Mouse (Mus musculus) thymus, postnatal 36 days (tissue): Measurements from ENCODE around the gene Fbxl21.

Experiments used
- DNase-seq, 2 experiments: peaks; one replicate each; pipeline ENCODE4 v3.0.0; 2022; ENCODE audit warnings: mixed read lengths in 2 of 2

The Fbxl21 gene

GRCm38 (mm10) chr13:56537026-56537425, 14.8 kb downstream of the Fbxl21 start:
- no peak for DNase-seq

DNA sequence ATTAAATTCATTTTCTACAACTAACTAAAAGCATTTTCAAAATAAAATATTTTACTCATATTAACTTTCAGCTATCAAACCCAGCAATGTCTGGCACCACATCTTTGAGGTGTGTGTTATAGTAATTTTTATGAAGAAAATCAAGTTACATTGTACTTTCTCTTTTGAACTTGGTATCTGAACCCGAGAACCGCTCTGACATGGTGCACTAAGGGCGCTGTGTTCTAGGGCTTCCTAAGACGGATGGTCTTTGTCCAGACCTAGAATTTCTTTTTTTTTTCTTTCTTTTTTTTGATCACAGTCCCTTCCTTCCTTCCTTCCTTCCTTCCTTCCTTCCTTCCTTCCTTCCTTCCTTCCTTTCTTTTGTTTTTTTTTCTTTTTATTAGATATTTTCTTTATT, 17.6 kb downstream of the Fbxl21 start:
- peak; percentile 26 to 31 for DNase-seq

- no peak for DNase-seq
Observed at GRCm38 (mm10) chr13:56543805-56544204, 21.5 kb downstream of the Fbxl21 start.

DNA sequence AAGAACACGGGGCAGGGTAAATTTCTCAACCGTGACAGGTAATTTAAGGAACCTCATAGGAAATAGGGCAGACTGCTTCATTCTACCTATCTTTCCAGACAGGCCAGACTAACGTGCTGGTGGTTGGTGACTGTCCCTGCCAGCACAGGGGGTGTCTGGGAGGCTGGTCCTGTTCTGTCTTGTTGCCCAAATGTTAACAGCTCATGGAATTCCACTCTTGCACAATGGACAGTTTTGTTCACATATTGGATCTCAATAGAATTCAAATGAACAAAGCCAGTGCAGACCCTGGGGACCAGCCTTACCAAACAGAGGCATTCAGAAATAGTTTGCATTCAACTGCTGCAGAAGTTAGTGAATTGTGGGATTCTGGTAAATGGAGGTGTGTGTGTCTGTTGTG, 22.7 kb downstream of the Fbxl21 start:
- DNase-seq: no peak

DNA sequence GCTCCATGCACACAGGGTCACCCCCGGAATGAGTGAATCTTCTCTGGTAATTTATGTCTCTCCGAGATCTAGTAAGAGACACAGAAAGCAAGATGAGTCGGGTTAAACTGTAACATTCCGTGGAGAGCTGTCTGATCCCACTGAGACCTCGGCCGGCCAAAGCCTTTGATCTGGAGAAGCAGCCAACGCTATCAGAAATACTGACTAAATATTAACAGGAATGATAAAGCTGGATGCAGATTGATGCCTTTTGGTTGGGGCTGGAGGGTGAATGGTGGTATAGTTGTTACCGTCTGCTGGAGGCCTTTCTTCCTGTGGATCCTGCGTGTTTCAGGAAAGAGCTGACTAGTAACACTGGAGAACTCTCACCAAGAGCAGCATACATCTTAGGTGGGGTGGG, 26.1 kb downstream of the Fbxl21 start, which contains the start of gene Lect2:
Gene Lect2, minus strand, starts transcription at position 102 of the 400 bp plus-strand sequence.
- DNase-seq: no peak

- DNase-seq: no peak
Observed at GRCm38 (mm10) chr13:56549364-56549763, 27.1 kb downstream of the Fbxl21 start.

DNA sequence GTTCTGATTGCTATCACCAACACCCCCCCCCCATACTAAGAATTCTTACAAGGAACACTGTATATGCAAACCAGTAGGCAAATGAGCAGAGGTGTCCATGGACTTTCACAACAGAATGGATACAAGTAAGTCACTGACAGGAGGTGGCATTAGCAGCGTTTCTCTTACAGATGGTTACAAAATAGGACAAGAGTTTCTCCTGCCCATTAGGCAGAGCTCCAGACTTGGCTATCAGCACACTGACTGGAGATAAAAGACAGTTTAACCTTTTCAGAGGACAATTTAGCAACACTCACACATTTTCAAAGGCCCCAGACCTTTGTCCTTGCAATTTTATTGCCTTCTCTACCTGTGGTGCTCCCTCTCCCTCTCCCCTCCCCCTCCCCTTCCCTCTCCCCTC, 28.3 kb downstream of the Fbxl21 start:
- DNase-seq: no peak

DNA sequence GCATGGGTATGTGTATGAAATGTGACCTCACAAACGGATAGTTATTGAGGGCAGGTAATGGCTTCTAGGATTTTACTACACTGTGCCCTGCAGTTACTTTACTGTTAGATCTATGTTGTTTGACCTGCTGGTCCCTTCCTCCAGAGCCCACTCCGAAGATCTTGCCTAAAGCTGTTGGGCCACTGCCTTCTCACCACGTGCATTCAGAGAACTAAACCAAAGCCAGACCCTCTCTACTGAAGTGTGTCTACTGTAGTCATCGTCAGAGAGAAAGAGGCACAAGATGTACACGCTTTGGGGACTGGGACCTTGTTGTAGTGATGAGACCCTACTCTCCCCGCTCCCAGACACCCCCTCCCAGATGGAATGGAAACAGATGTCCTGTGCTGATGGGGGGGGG, 29.4 kb downstream of the Fbxl21 start:
- no peak for DNase-seq

DNA sequence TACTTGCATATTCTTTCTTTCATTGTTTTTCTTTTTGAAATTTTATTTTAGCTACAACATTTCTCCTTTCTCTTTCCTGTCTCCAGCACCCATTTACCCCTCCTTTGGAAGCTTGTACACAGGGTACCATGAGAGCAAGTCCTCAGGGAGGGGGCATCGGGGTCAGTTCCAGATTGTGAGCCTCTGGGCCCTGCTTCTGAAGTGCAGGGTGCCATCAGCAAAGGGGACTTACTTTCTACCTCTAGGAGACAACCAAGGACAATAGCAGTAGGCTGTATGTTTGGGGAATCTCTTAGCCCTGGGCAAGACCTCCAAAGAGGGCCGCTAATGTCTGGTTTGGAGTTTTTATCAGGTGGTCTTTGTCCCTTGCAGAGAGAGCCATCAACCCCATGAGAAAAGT, 31.7 kb downstream of the Fbxl21 start:
- DNase-seq: no peak

DNA sequence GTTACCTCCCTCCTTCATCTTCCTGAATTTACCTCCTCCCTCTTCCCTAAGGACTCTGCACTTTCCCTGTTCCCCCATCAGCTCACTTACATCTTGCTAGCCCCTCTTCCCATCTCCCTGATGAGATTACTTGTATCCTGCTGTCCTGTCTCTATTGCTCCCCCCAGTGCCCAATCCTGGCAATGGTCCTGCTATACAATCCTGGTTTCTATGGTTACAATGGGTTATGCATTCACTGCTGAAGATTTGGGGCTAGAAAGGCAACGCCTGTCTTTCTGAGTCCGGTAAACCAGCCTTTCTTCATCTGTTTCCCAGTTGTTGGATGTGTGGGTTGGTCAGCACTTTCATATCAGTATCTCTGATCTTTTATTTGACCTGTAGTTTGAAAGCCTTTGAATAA, 32.1 kb downstream of the Fbxl21 start:
- DNase-seq: peak; percentile 39 to 50

DNA sequence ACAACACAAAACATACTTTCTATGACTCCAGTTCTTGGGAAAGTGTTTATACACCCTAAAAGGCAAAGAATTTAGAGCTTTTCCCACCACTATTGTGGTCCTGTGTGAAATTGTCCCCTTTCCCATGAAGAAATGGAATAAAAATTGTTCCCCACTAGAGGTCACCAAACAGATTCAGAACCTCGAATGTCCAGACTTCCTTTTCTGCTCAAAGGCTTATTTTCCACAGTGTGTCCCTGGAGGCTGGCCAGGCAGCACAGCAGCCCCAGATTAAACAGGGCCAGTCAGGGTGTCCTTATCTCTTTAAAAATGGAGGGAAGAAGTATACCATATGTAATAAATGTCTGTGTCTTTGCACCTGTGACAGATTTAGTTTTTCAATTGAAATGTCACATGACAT, 33.7 kb downstream of the Fbxl21 start:
- no peak for DNase-seq

DNA sequence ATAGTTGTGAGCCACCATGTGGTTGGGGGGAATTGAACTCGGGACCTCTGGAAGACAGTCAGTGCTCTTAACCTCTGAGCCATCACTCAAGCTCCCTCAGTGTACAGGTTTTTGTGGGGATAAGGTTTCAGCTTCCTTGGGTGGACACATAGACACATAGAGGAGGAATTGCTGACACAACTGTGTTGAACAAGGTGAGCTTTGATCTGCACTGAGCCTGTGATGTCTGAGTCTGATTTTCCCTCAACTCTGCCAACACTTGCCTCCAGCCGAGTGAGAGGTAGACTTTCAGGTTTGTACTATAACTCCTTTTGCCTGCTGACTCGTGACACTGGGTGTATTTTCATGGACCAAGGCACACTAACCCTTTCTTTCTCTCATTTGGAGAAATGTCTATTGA, 34.4 kb downstream of the Fbxl21 start:
- no peak for DNase-seq

- no peak for DNase-seq
Observed at GRCm38 (mm10) chr13:56558811-56559210, 36.5 kb downstream of the Fbxl21 start.

DNA sequence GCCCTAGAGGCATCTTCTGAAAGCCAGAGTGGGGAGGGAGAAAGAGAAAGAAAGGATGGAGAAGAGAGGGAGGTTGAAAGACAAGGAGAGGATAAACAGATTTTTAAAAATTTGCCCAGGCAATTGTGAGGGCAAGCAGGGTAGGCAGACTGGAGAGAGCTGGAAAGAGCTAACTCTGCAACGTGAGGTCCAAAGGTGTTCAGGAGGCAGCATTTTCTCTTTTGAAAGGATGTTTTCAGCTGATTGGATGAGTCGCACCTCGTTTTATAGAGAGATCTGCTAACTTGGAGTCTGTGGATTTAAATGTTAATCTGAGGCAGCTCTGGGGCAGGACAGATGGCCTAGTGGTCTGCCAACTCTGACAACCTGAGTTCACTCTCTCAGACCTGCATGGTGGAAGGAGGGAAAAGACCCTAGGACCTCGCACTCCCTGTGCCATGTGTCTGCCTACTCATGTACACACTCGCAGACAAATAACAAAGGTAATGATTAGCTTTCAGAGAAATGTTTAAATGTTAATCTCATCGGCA, 37.6 kb downstream of the Fbxl21 start:
- no peak for DNase-seq

GRCm38 (mm10) chr13:56561129-56561528, 38.9 kb downstream of the Fbxl21 start:
- no peak for DNase-seq

DNA sequence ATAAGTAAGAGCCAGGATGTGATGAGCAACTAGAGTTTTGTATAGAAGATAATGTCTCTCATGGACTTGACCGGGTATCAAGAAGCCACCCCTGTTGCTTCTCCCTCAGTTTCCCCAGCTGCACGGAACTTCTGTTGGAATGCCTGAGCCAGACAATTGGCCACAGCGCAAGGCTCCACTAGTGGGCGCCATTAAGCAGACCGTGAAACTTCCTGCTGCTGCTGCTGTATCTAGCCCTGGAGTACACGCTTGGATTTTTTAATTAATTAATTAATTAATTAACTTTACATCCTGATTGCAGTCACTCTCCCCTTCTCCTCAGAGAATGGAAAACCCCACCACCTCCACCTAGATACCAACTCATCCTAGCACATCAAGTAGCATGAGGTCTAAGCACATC, 40.8 kb downstream of the Fbxl21 start:
- DNase-seq: peak; percentile 26 to 27

- no peak for DNase-seq
Observed at GRCm38 (mm10) chr13:56566336-56566735, 44.1 kb downstream of the Fbxl21 start.

DNA sequence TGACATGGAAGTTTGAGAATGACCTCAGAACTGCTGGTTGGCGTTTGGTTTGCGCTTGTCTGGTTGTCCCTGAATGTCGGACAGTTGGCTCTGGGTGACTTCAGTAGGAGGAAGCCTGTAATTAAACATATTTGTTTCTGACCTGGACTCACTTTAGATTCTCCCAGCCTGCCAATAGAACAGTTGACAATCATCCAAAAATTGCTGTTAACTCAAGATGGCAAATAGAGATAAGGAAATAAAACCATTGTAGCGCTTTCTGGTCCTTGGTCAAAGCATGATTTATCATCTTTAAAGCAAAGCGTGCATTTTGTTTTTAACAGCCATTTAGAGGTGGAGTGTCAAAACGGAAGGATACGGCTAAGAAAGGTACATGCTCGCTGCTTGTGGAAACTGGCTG, 49.4 kb downstream of the Fbxl21 start:
- no peak for DNase-seq

DNA sequence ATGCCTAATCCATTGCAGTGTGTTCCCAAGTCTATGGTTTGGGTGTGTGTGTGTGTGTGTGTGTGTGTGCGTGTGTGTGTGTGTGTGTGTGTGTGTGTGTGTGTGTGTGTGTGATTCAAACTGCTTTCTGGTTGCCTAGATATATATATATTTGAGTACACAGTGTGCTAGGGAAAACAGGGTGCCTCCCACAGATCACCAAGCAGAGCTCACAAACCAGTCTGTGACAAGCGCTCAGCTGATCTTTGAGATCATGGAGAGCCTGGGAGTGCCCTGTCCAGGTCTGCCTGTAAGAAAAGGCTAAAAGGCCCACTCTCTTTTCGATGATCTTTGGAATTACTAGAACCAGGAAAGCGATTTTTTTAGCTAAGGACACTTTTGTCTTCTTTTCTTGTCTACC, 52.8 kb downstream of the Fbxl21 start:
- no peak for DNase-seq

DNA sequence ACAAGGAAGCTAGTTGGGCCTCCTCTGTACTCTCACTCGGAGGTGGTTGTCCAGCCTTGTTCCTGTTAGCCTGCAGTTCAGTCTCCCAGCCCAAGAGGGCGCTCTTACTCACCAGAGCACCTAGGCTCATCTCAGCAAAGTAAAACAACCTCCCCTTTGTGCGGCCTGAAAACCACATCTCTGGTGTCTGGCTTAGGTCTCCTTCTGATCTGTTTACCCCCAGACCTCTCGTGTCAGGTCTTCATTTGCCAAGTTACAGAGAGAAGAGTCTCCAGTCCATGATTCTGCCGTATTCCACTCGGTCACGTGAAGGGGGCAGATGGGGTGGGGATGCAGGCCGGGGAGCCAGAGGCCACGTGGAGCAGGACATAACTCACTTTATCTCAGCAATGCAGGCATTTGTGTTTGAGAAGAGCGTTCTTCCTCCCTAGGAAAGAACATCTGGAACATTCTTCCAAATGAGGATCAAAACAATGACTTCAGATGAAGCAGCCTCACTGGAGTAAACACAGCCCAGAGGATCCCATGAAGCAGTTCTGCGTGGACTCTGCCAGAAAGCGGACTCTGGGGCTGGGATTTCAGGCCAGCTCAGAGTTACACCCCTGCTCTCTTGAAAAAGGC, 53.5 kb downstream of the Fbxl21 start:
- peak; percentile 63 to 70 for DNase-seq

- no peak for DNase-seq
Observed at GRCm38 (mm10) chr13:56578097-56578496, 55.8 kb downstream of the Fbxl21 start.

- no peak for DNase-seq
Observed at GRCm38 (mm10) chr13:56580450-56580849, 58.2 kb downstream of the Fbxl21 start.

DNA sequence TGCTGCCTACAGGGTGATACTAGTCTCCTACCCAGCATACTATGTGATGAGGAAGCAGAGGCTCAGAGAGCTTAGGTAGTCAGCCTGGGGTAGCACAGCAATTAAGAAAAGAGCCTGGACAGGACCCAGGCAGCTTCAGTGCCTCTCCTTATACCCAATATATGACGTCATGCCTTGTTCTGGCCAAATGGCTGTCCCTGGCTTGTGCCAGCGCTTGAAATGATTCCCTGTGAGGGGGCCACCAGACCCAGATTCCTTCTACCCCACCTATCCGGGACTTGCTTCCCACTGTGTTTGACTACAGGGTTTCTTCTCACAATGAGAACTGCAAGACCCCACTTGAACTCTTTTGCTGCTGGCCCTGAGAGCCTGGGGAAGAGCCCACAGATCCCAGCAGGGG, 59.2 kb downstream of the Fbxl21 start:
- DNase-seq: no peak

DNA sequence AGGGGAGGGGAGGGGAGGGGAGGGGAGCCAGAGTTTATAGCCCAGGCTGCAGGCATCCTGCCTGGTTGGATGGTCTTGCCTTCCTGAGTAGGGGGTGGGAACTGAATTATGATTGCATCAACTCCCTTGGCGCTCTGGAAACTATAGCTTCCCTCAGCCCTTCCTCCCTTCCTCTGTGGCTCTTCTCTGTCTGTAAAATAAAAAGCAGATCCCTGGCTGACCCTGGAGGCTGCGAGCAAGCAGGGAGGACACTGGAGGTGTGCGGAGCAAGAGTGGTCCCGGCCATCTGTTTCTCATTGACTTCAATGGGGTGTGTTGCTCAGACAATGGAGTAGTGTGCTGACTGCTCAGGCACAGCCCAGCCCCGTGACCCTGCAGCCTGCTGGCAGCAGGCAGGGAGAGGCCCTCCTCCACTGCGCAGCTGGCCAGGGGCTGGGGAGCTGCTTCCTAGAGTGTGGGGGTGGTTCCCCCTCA, 59.7 kb downstream of the Fbxl21 start:
- DNase-seq: no peak

DNA sequence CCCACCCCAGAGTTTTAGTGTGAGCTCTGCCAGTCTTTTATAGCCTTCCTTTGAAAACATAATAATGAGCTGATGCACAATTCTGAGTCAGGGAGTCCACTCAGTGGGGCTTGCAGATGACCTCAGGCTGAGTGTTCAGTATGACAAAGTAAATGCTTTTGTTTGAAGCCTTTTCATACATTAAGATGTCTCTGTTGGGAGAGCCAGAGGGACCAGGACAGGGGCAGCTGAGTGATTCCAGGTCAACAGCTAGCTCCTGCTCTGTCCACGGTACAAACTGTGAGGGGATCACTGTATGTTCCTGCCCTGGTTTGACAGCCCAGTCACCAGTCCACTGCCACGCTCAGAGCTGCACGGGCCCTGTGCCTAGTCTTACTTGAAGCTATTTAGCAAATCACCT, 60.4 kb downstream of the Fbxl21 start:
- DNase-seq: no peak
